Mouse (Mus musculus) liver, embryonic 14.5 days (tissue): Measurements from ENCODE around the gene Slc4a7.

Experiments
- CTCF ChIP-seq: IDR thresholded peaks from 2 replicates; pipeline ENCODE4 v1.5.1; 2016; ENCODE audit warnings: antibody characterized with exemption, low read depth, control low read depth
- EP300 ChIP-seq: IDR thresholded peaks from 2 replicates; pipeline ENCODE4 v1.6.1; 2016; ENCODE audit warnings: antibody characterized with exemption, low read depth

- TF ChIP-seq CTCF (peak; percentile 7; the same call in 1 of the 2 replicates), EP300 (no peak)
Observed at GRCm38 (mm10) chr14:14714130-14714529, 12.1 kb downstream of the Slc4a7 start.
